Mouse (Mus musculus): ENCODE results near the gene Trappc3l. TPM values are rescaled to one million over a fixed set of nuclear protein-coding genes. Genes with fewer than 3 reads are reported as not detected.

The Trappc3l gene
- polyA plus RNA-seq, 1 experiment from 2014 or later = not detected

DNA sequence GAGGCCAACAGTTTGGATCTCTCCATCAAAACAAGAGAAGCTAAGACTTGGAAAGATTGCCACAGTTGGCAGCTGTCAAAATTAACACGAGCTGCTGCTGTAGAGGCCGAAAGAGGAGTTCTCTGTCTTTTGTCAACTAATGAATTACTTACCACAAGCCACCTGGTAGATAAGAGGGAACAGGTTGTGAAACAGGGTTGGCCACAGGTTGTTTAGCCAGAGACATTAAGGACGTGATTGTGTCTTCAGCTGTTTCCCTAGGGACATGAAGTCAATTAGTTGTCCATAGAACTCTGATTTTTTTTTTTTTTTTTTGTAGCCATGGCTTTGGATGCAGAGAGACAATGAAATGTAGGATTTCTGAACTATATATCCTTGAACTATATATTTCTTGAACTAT lies 79.7 kb downstream of the Trappc3l start:
- WGBS (ENCODE audit: insufficient replicate concordance) = 50% methylated on average over 3 of the region's 3 CpGs
- Histone ChIP-seq H3K9ac (ENCODE audit: low read depth, low read length) (no peak overlapping the region), H3K27ac (ENCODE audit: low read length) (no peak overlapping the region), H3K4me2 (ENCODE audit: low read depth, low read length) (no peak overlapping the region), H3K9me3 (replicated peaks; ENCODE audit: control insufficient read depth, low read length) (no peaks in the 10 kb centered on the region), H3K4me1 (ENCODE audit: control insufficient read depth, low read depth, low read length) (no peaks in the 10 kb centered on the region), H3K4me3 (ENCODE audit: low read depth, low read length) (no peak overlapping the region), H3K36me3 (ENCODE audit: control insufficient read depth, insufficient read depth) (no peaks in the 10 kb centered on the region), H3K27me3 (ENCODE audit: control insufficient read depth, insufficient read depth, low read depth, low read length) (no peaks in the 10 kb centered on the region)
- no peak for ATAC-seq (ENCODE audit: low read depth)

GRCm38 (mm10) chr10:34117770-34118169 lies 80.4 kb downstream of the Trappc3l start:
- ATAC-seq (ENCODE audit: low read depth) = no peak
- H3K9ac ChIP-seq (ENCODE audit: low read depth, low read length) = no peak overlapping the region

DNA sequence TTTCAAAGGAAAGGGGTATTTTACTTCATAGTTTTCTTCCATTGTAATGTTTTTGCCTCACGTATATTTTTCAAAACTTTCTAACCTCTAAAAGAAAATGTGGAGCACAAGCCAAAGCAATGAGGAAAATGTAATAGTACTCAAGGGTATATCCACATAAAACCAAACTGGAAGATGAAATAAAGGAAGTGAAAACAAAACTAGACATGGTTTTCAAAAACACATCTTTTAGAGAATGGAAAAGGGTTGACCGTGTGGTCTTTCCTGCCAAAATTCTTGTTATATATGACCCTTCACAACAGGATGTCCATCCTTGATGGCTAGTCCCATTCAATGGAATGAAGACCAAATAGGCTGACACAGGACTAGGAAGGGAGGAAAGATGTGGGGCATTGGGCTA lies 81.0 kb downstream of the Trappc3l start:
- H3K27me3 ChIP-seq (ENCODE audit: control insufficient read depth, insufficient read depth, low read depth, low read length) = no peaks in the 10 kb centered on the region
- no peaks in the 10 kb centered on the region for H3K36me3 ChIP-seq (ENCODE audit: control insufficient read depth, insufficient read depth)
- no peak overlapping the region for H3K4me2 ChIP-seq (ENCODE audit: low read depth, low read length)
- H3K27ac ChIP-seq (ENCODE audit: low read length) = no peak overlapping the region
- H3K4me3 ChIP-seq (ENCODE audit: low read depth, low read length) = no peak overlapping the region
- no peaks in the 10 kb centered on the region for H3K4me1 ChIP-seq (ENCODE audit: control insufficient read depth, low read depth, low read length)
- 65% methylated on average over 2 of the region's 2 CpGs for WGBS (ENCODE audit: insufficient replicate concordance)
- ATAC-seq (ENCODE audit: low read depth) = no peak
- H3K9me3 ChIP-seq (replicated peaks; ENCODE audit: control insufficient read depth, low read length) = no peaks in the 10 kb centered on the region
- no peak overlapping the region for H3K9ac ChIP-seq (ENCODE audit: low read depth, low read length)

More at GRCm38 (mm10) chr10:34117770-34118169, 80.4 kb downstream of the Trappc3l start:
- H3K9me3 ChIP-seq (replicated peaks; ENCODE audit: control insufficient read depth, low read length) = no peaks in the 10 kb centered on the region
- no peak overlapping the region for H3K27ac ChIP-seq (ENCODE audit: low read length)
- H3K4me3 ChIP-seq (ENCODE audit: low read depth, low read length) = no peak overlapping the region
- no peak overlapping the region for H3K4me2 ChIP-seq (ENCODE audit: low read depth, low read length)
- no peaks in the 10 kb centered on the region for H3K27me3 ChIP-seq (ENCODE audit: control insufficient read depth, insufficient read depth, low read depth, low read length)
- no peaks in the 10 kb centered on the region for H3K4me1 ChIP-seq (ENCODE audit: control insufficient read depth, low read depth, low read length)
- no peaks in the 10 kb centered on the region for H3K36me3 ChIP-seq (ENCODE audit: control insufficient read depth, insufficient read depth)

GRCm38 (mm10) chr10:34127392-34128378 lies 90.3 kb downstream of the Trappc3l start, which contains the start of gene Calhm6:
Gene Calhm6 (minus strand): TSS chr10:34127984.
- 9% methylated on average over 44 of the region's 44 CpGs for WGBS (ENCODE audit: insufficient replicate concordance)
- H3K4me1 ChIP-seq (ENCODE audit: control insufficient read depth, low read depth, low read length) = no peaks in the 10 kb centered on the region; the same call in 1 of the 2 replicates
- peak within 1 kb of the TSS; percentile 69 for H3K4me2 ChIP-seq (ENCODE audit: low read depth, low read length)
- H3K36me3 ChIP-seq (ENCODE audit: control insufficient read depth, insufficient read depth) = no peaks in the 10 kb centered on the region
- H3K27ac ChIP-seq (ENCODE audit: low read length) = no peak within 1 kb of the TSS
- H3K4me3 ChIP-seq (ENCODE audit: low read depth, low read length) = peak within 1 kb of the TSS; percentile 57
- no peaks in the 10 kb centered on the region for H3K27me3 ChIP-seq (ENCODE audit: control insufficient read depth, insufficient read depth, low read depth, low read length)
- H3K9ac ChIP-seq (ENCODE audit: low read depth, low read length) = peak within 1 kb of the TSS; percentile 20
- ATAC-seq (ENCODE audit: low read depth) = 0 out of 2 replicates have a peak, but pooled peaks have one; percentile 21
- no peaks in the 10 kb centered on the region for H3K9me3 ChIP-seq (replicated peaks; ENCODE audit: control insufficient read depth, low read length)

DNA sequence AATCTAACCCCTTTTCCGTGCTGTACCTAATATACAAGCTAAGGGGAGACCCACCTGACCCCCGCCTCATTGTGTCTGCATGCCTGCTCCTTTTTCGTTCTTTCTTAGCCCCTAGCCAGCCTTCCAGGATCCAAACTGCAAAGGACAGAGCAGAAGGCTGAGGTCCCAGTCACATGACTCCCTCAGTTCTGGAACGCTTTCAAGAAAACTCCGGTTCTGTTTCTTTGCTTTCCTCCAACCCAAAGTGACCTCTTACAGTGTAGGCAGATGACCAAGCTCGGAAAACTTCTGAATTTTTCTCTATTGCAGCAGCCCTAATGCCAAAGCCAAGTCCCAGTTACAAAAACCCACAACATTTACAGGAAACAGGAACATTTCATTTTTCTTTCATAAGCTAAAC lies 91.0 kb downstream of the Trappc3l start:
- no peak overlapping the region for H3K4me2 ChIP-seq (ENCODE audit: low read depth, low read length)
- no peaks in the 10 kb centered on the region for H3K9me3 ChIP-seq (replicated peaks; ENCODE audit: control insufficient read depth, low read length)
- H3K27me3 ChIP-seq (ENCODE audit: control insufficient read depth, insufficient read depth, low read depth, low read length) = no peaks in the 10 kb centered on the region
- no peak overlapping the region for H3K27ac ChIP-seq (ENCODE audit: low read length)
- no peak overlapping the region for H3K4me3 ChIP-seq (ENCODE audit: low read depth, low read length)
- ATAC-seq (ENCODE audit: low read depth) = no peak
- no peaks in the 10 kb centered on the region for H3K36me3 ChIP-seq (ENCODE audit: control insufficient read depth, insufficient read depth)
- H3K4me1 ChIP-seq (ENCODE audit: control insufficient read depth, low read depth, low read length) = no peaks in the 10 kb centered on the region; the same call in 1 of the 2 replicates
- WGBS (ENCODE audit: insufficient replicate concordance) = 57% methylated on average over 6 of the region's 6 CpGs
- no peak overlapping the region for H3K9ac ChIP-seq (ENCODE audit: low read depth, low read length)

DNA sequence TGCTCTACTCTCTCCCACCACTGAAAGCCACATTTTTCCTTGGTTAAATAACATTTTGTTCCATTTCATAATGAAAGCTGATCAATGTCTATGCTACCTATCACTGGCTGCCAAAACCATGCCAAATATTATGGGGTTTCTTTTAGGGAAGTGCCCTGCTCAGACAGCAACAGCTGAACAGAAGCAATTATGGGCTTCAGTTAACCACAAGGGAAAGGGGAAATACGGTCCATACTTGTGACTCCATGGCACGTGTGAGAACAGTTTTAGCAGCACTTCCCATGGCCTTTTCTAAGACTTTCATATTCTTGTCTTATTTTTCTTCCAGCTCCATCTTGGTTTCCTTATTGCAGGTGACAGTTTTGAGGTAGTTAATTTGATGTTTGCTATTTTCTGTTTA lies 94.0 kb downstream of the Trappc3l start:
- Histone ChIP-seq H3K4me1 (ENCODE audit: control insufficient read depth, low read depth, low read length) (no peaks in the 10 kb centered on the region; the same call in 1 of the 2 replicates), H3K9ac (ENCODE audit: low read depth, low read length) (no peak overlapping the region), H3K27ac (ENCODE audit: low read length) (no peak overlapping the region), H3K4me3 (ENCODE audit: low read depth, low read length) (no peak overlapping the region), H3K4me2 (ENCODE audit: low read depth, low read length) (no peak overlapping the region), H3K27me3 (ENCODE audit: control insufficient read depth, insufficient read depth, low read depth, low read length) (no peaks in the 10 kb centered on the region), H3K36me3 (ENCODE audit: control insufficient read depth, insufficient read depth) (no peaks in the 10 kb centered on the region), H3K9me3 (replicated peaks; ENCODE audit: control insufficient read depth, low read length) (no peaks in the 10 kb centered on the region)
- 13% methylated on average over 2 of the region's 2 CpGs for WGBS (ENCODE audit: insufficient replicate concordance)
- no peak for ATAC-seq (ENCODE audit: low read depth)

DNA sequence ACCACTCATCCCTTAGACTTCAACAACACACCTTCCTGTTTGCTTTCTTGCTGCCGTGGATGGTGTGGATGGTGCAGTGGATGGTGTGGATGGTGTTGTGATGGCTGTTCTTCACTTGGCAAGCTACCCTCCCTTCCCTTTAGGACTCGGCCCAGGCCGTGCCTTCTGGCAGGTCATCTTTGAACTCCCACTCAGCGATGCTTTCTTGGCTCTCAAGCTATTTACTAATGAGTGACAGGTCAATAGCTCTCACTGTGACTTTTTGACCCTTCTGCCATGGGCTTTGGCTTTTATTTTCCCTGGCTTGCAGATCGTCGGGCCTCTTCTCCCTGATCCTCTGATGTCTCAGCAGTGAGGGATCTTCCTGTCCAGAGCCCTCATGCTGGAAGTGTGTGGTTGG lies 99.0 kb downstream of the Trappc3l start:
- Histone ChIP-seq H3K27ac (ENCODE audit: low read length) (no peak overlapping the region), H3K4me3 (ENCODE audit: low read depth, low read length) (no peak overlapping the region), H3K4me1 (ENCODE audit: control insufficient read depth, low read depth, low read length) (no peaks in the 10 kb centered on the region), H3K4me2 (ENCODE audit: low read depth, low read length) (no peak overlapping the region), H3K27me3 (ENCODE audit: control insufficient read depth, insufficient read depth, low read depth, low read length) (no peaks in the 10 kb centered on the region), H3K9ac (ENCODE audit: low read depth, low read length) (no peak overlapping the region), H3K36me3 (ENCODE audit: control insufficient read depth, insufficient read depth) (no peaks in the 10 kb centered on the region), H3K9me3 (replicated peaks; ENCODE audit: control insufficient read depth, low read length) (no peaks in the 10 kb centered on the region)
- 42% methylated on average over 6 of the region's 6 CpGs for WGBS (ENCODE audit: insufficient replicate concordance)
- no peak for ATAC-seq (ENCODE audit: low read depth)

GRCm38 (mm10) chr10:34138027-34138426 lies 100.6 kb downstream of the Trappc3l start:
- no peak overlapping the region for H3K4me2 ChIP-seq (ENCODE audit: low read depth, low read length)
- no peak for ATAC-seq (ENCODE audit: low read depth)
- H3K27me3 ChIP-seq (ENCODE audit: control insufficient read depth, insufficient read depth, low read depth, low read length) = no peaks in the 10 kb centered on the region
- no peak overlapping the region for H3K9ac ChIP-seq (ENCODE audit: low read depth, low read length)
- H3K9me3 ChIP-seq (replicated peaks; ENCODE audit: control insufficient read depth, low read length) = no peaks in the 10 kb centered on the region
- H3K4me3 ChIP-seq (ENCODE audit: low read depth, low read length) = no peak overlapping the region
- no peak overlapping the region for H3K27ac ChIP-seq (ENCODE audit: low read length)
- H3K4me1 ChIP-seq (ENCODE audit: control insufficient read depth, low read depth, low read length) = no peaks in the 10 kb centered on the region
- H3K36me3 ChIP-seq (ENCODE audit: control insufficient read depth, insufficient read depth) = no peaks in the 10 kb centered on the region
- 44% methylated on average over 6 of the region's 6 CpGs for WGBS (ENCODE audit: insufficient replicate concordance)

- H3K9ac ChIP-seq (ENCODE audit: low read depth, low read length) = no peak overlapping the region
- H3K27ac ChIP-seq (ENCODE audit: low read length) = no peak overlapping the region
- H3K4me2 ChIP-seq (ENCODE audit: low read depth, low read length) = no peak overlapping the region
- H3K4me3 ChIP-seq (ENCODE audit: low read depth, low read length) = no peak overlapping the region
- no peaks in the 10 kb centered on the region for H3K27me3 ChIP-seq (ENCODE audit: control insufficient read depth, insufficient read depth, low read depth, low read length)
- no peaks in the 10 kb centered on the region for H3K9me3 ChIP-seq (replicated peaks; ENCODE audit: control insufficient read depth, low read length)
- 41% methylated on average over 4 of the region's 4 CpGs for WGBS (ENCODE audit: insufficient replicate concordance)
- no peak for ATAC-seq (ENCODE audit: low read depth)
- no peaks in the 10 kb centered on the region for H3K36me3 ChIP-seq (ENCODE audit: control insufficient read depth, insufficient read depth)
- no peaks in the 10 kb centered on the region for H3K4me1 ChIP-seq (ENCODE audit: control insufficient read depth, low read depth, low read length)
Measured at GRCm38 (mm10) chr10:34139768-34140167, 102.4 kb downstream of the Trappc3l start.

All from liver, embryonic 16.5 days (tissue).